Mouse (Mus musculus) ES-Bruce4 (cell line): ENCODE results near the gene Hao1. TPM values are rescaled to one million over a fixed set of nuclear protein-coding genes. Genes with fewer than 3 reads are reported as not detected.

Source experiments
- H3K27ac ChIP-seq: 2 replicates; pipeline ENCODE4 v1.5.1; 2012; ENCODE audit warnings: low read length, inconsistent platforms; ENCODE audit not compliant: insufficient read depth
- H3K27me3 ChIP-seq: 2 replicates; pipeline ENCODE4 v1.6.1; 2012; ENCODE audit warnings: mild to moderate bottlenecking, low read length, inconsistent platforms; ENCODE audit not compliant: control insufficient read depth, poor library complexity, insufficient read depth, severe bottlenecking
- H3K36me3 ChIP-seq: 2 replicates; pipeline ENCODE4 v1.6.1; 2012; ENCODE audit warnings: inconsistent platforms, mild to moderate bottlenecking, low read length, moderate library complexity; ENCODE audit not compliant: control insufficient read depth, poor library complexity, insufficient read depth, severe bottlenecking
- H3K4me1 ChIP-seq: one replicate; pipeline ENCODE4 v1.8.1; 2011; ENCODE audit warnings: low read length; ENCODE audit not compliant: control insufficient read depth, insufficient read depth
- H3K4me3 ChIP-seq: 2 replicates; pipeline ENCODE4 v1.5.1; 2011; ENCODE audit warnings: low read depth, mild to moderate bottlenecking, low read length
- H3K9ac ChIP-seq: 2 replicates; pipeline ENCODE4 v1.6.1; 2012; ENCODE audit warnings: low read depth, mild to moderate bottlenecking, inconsistent platforms; ENCODE audit not compliant: poor library complexity, severe bottlenecking
- H3K9me3 ChIP-seq: replicated peaks from 2 replicates; pipeline ENCODE4 v1.6.1; 2012; ENCODE audit warnings: mild to moderate bottlenecking, low read length, inconsistent platforms; ENCODE audit not compliant: control insufficient read depth, poor library complexity, insufficient read depth, severe bottlenecking
- CTCF ChIP-seq: IDR thresholded peaks from one replicate; pipeline ENCODE4 v1.8.1; 2011; ENCODE audit warnings: low read depth, low read length
- EP300 ChIP-seq: IDR thresholded peaks from 2 replicates; pipeline ENCODE4 v1.6.1; 2011; ENCODE audit warnings: low read depth, low read length; ENCODE audit not compliant: insufficient read depth
- POLR2A ChIP-seq: IDR thresholded peaks from one replicate; pipeline ENCODE4 v1.8.1; 2011; ENCODE audit warnings: low read length; ENCODE audit not compliant: insufficient read depth
- polyA plus RNA-seq: library from polyadenylated mRNA; stranded (reverse); fragments of >200 nt; gene quantifications from 2 replicates; pipeline ENCODE4 v1.2.4, GENCODE M21; 2011; ENCODE audit warnings: low read depth; ENCODE audit not compliant: missing spikeins, insufficient read depth, insufficient read length

The Hao1 gene
- polyA plus RNA-seq, 1 experiment, result not detected

- H3K36me3 ChIP-seq, result no peaks in the 10 kb centered on the region
- peak overlapping the region; percentile 64 for H3K27ac ChIP-seq
- H3K9me3 ChIP-seq, result peaks cover 5% of the 10 kb centered on the region
- TF ChIP-seq CTCF, result no peak
- no peak for TF ChIP-seq POLR2A
- TF ChIP-seq EP300, result 0 out of 2 replicates have a peak, but pooled peaks have one; percentile 26
- H3K4me3 ChIP-seq, result no peak overlapping the region
- no peak overlapping the region for H3K9ac ChIP-seq
- no peaks in the 10 kb centered on the region for H3K4me1 ChIP-seq
- H3K27me3 ChIP-seq, result no peaks in the 10 kb centered on the region; the same call in 1 of the 2 replicates
Observed at GRCm38 (mm10) chr2:134456065-134456505, 98.1 kb downstream of the Hao1 start.

DNA sequence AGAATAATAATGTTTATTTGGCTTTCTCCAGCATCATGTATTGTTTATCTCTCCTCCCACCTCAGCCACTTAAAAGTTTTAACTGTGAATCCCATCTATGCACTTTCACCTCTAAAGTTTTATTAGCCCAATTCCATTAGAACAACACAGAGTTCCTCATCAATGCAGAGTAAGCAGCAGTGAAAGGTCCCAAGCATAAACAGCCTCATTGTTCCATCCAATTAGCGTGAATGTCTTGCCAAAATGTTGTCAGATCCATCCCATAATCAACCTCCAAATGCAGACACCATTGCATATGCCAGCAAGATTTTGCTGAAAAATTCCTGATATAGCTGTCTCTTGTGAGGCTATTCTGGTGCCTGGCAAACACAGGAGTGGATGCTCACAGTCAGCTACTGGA lies 101.4 kb downstream of the Hao1 start:
- Histone ChIP-seq H3K4me1 (no peaks in the 10 kb centered on the region), H3K9ac (no peak overlapping the region), H3K4me3 (no peak overlapping the region), H3K27ac (no peak overlapping the region), H3K36me3 (no peaks in the 10 kb centered on the region), H3K27me3 (no peaks in the 10 kb centered on the region; the same call in 1 of the 2 replicates), H3K9me3 (peaks cover 5% of the 10 kb centered on the region)
- TF ChIP-seq POLR2A, result no peak
- TF ChIP-seq CTCF, result no peak
- no peak for TF ChIP-seq EP300

GRCm38 (mm10) chr2:134450976-134451375 lies 103.2 kb downstream of the Hao1 start:
- H3K4me1 ChIP-seq, result no peaks in the 10 kb centered on the region
- TF ChIP-seq CTCF, result no peak
- TF ChIP-seq POLR2A, result no peak
- TF ChIP-seq EP300, result no peak
- H3K27me3 ChIP-seq, result no peaks in the 10 kb centered on the region; the same call in 1 of the 2 replicates

More at GRCm38 (mm10) chr2:134450976-134451375, 103.2 kb downstream of the Hao1 start:
- H3K9me3 ChIP-seq, result peaks cover 5% of the 10 kb centered on the region
- H3K36me3 ChIP-seq, result no peaks in the 10 kb centered on the region
- H3K27ac ChIP-seq, result no peak overlapping the region
- no peak overlapping the region for H3K9ac ChIP-seq
- no peak overlapping the region for H3K4me3 ChIP-seq

Other genes starting within 250 kb of the Hao1 start
- gene Tmx4, start 89.8 kb upstream of the Hao1 start, polyA plus RNA-seq, result 10.7 and 11.4 TPM in 2 replicates
- gene Plcb1, start 231.7 kb upstream of the Hao1 start, polyA plus RNA-seq, result 0.19 and 0.21 TPM in 2 replicates